Mouse (Mus musculus) kidney, embryonic 16.5 days (tissue): ENCODE data around the gene Gng12. TPM values are rescaled to one million over a fixed set of nuclear protein-coding genes. Genes with fewer than 3 reads are reported as not detected.
"Not testable (repeated sequence)": the region's sequence is repeated elsewhere in the genome, so short reads cannot be mapped to it uniquely, and the experiment has no call there.

Experiments used
- ATAC-seq: fragments of 200-750 bp; cut with Nextera tagmentation; 2 replicates; pipeline ENCODE4 v1.8.0; 2017; ENCODE audit warnings: moderate TSS enrichment; ENCODE audit not compliant: low FRiP score, low TSS enrichment
- H3K27ac ChIP-seq: fragments of 300-500 bp; sonication (generic); 2 replicates; pipeline ENCODE4 v1.5.1; 2014; ENCODE audit warnings: low read length
- H3K27me3 ChIP-seq: fragments of 300-500 bp; sonication (generic); 2 replicates; pipeline ENCODE4 v1.6.1; 2014; ENCODE audit warnings: low read length, control low read depth, mixed read lengths; ENCODE audit not compliant: insufficient read depth
- H3K36me3 ChIP-seq: fragments of 300-500 bp; sonication (generic); 2 replicates; pipeline ENCODE4 v1.6.1; 2014; ENCODE audit warnings: low read length, control low read depth, mixed read lengths; ENCODE audit not compliant: insufficient read depth
- H3K4me1 ChIP-seq: fragments of 300-500 bp; sonication (generic); 2 replicates; pipeline ENCODE4 v1.6.1; 2014; ENCODE audit warnings: low read length, control low read depth, mixed read lengths; ENCODE audit not compliant: insufficient read depth
- H3K4me2 ChIP-seq: fragments of 300-500 bp; sonication (generic); replicated peaks from 2 replicates; pipeline ENCODE4 v1.6.1; 2014; ENCODE audit warnings: low read depth, low read length
- H3K4me3 ChIP-seq: fragments of 300-500 bp; sonication (generic); 2 replicates; pipeline ENCODE4 v1.5.1; 2014; ENCODE audit warnings: mild to moderate bottlenecking, low read length
- H3K9ac ChIP-seq: fragments of 300-500 bp; sonication (generic); replicated peaks from 2 replicates; pipeline ENCODE4 v1.6.1; 2014; ENCODE audit warnings: low read length
- H3K9me3 ChIP-seq: fragments of 300-500 bp; sonication (generic); 2 replicates; pipeline ENCODE4 v1.6.1; 2016; ENCODE audit warnings: low read length, control low read depth
- WGBS: fragments of 180-500 bp; shearing (Covaris S2); extraction: QIAGEN DNeasy Blood & Tissue Kit; methylation state at CpG from one replicate; pipeline ENCODE4 v1.1.7; 2014; 5-methylcytosine and 5-hydroxymethylcytosine counted together
- polyA plus RNA-seq: library from polyadenylated mRNA; unstranded; fragments of >200 nt; fragmentation: Nextera tagmentation; extraction: Ambion mirVana; gene quantifications from 2 replicates; pipeline ENCODE4 v1.2.1, GENCODE M21; 2015

Gene Gng12
- polyA plus RNA-seq, 1 experiment from 2014 or later: 111 TPM

DNA sequence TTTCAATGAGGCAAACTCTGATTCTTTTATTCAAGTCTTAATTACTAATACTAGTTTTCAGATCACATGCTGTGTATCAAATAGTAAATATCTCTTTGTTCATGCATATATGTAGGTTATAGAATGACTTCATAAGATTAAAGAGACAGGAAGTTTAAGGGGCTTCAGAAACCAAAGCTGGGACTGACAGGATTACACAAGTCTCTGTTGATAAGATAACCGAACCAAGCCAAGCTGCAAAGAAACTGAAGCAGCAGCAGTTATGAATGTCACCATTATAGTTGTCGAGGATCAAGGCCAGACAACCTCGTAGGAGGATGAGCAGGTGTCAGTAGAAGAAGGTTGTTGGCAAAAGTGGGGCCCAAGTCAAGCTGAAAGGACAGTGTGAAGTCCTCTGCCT, 52.7 kb downstream of the Gng12 start:
- 0 out of 2 replicates have a peak, but pooled peaks cover 3% of the 10 kb centered on the region for H3K36me3 ChIP-seq
- 86% methylated on average over 3 of the region's 3 CpGs for WGBS

DNA sequence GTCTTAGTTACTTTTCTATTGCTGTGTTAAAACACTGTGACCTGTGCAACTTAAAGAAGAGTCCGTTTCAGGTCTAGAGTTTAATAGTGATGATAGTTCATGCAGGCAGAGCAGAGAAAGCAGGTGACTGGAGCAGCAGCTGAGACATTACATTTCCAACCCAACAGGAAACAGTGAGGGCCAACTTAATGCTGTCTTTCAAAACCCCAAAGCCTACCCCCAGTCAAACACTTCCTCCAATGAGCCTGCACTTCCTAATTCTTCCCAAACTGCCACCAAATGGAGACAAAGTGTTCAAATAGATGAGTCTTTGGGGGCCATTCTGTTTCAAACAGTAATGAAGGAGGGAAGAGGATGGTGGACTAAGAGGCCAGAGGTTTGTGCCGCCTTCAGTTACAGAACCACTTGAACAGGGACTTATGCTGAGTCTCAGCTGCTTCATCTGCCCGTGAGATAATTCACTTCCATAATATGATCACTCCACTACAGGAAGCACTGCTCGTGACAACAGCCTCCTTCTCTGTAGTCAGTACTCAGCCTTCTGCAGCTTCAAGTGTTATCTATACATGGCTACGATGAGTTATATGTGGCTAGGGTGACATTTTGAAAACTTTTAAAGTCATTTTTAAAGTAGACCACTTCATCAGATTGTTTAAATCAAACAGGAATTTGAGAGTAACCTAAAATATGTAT, 55.7 kb downstream of the Gng12 start:
- no peaks in the 10 kb centered on the region for H3K27me3 ChIP-seq
- no peak overlapping the region for H3K9ac ChIP-seq
- H3K4me1 ChIP-seq: no peaks in the 10 kb centered on the region
- no peak overlapping the region for H3K4me3 ChIP-seq
- H3K4me2 ChIP-seq: no peak overlapping the region
- no peaks in the 10 kb centered on the region for H3K9me3 ChIP-seq
- no peak overlapping the region for H3K27ac ChIP-seq
- no peak for ATAC-seq
- 87% methylated on average over 5 of the region's 5 CpGs for WGBS
- H3K36me3 ChIP-seq: 0 out of 2 replicates have a peak, but pooled peaks cover 3% of the 10 kb centered on the region

More for the DNA sequence above, 52.7 kb downstream of the Gng12 start:
- no peaks in the 10 kb centered on the region for H3K9me3 ChIP-seq
- H3K27ac ChIP-seq: no peak overlapping the region
- H3K9ac ChIP-seq: no peak overlapping the region
- H3K4me3 ChIP-seq: no peak overlapping the region
- no peak for ATAC-seq
- H3K4me1 ChIP-seq: peaks cover 12% of the 10 kb centered on the region; the same call in 1 of the 2 replicates
- no peaks in the 10 kb centered on the region for H3K27me3 ChIP-seq
- no peak overlapping the region for H3K4me2 ChIP-seq

DNA sequence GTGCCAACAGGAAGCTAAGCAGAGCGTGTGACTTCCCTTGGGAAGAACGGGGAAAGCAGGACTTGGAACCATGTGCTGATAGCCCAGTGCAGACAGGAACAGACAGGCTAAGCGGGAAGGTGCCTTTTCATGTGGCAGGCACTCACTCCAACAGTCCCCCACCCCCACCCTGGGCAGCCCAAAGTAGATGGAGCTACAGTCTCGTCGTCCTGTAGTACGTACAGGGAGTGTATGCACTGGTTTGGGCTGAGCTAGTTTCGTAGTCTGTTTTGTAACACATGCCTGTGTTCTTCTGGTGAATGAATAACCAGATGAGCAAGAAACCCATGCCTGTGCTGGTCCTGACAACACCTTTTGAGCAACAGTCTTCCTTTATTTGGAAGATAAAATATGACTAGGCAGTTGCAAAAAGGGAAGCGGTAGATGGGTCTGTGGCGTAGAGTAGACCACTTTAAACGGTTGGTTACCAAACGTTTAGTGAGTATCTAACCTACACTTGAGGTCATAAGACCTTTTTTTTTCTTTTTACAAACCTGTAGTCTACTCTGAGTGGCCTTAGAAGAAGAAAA, 57.8 kb downstream of the Gng12 start:
- no peaks in the 10 kb centered on the region for H3K9me3 ChIP-seq
- no peak overlapping the region for H3K9ac ChIP-seq
- H3K27ac ChIP-seq: peak overlapping the region; percentile 63; the same call in 1 of the 2 replicates
- WGBS: 64% methylated on average over 11 of the region's 11 CpGs
- no peaks in the 10 kb centered on the region for H3K27me3 ChIP-seq
- H3K4me1 ChIP-seq: no peaks in the 10 kb centered on the region
- no peak overlapping the region for H3K4me3 ChIP-seq
- 0 out of 2 replicates have a peak overlapping the region, but pooled peaks have one; percentile 13 for H3K4me2 ChIP-seq
- ATAC-seq: peak; percentile 94
- 0 out of 2 replicates have a peak, but pooled peaks cover 3% of the 10 kb centered on the region for H3K36me3 ChIP-seq

DNA sequence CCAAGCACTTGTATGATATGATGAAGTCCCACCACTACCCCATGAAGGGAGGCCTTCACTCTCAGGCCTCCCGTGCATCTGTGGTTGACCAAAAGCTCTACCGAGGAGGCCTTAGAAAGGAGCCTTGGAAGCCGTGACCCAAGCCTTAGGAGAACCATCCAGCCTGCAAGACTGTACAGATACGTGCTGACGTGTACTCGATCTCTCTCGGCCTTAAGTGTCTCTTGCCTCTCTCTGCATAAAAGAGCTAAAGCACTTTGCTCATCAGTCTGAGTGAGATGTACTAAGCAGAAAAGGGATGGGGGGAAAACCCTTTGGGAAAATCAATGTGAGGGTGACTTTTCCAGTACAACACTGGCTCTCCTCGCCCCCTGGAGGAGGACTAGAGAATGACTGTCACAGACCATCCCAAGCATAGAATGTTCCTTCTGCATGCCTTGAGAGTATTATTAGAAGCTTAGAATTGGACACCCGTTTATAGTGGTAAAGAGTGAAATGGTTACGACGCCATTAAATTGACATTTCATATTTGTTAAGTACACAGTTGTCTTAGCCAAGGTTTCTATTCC, 59.0 kb downstream of the Gng12 start:
- no peaks in the 10 kb centered on the region for H3K4me1 ChIP-seq
- 0 out of 2 replicates have a peak, but pooled peaks cover 3% of the 10 kb centered on the region for H3K36me3 ChIP-seq
- no peak overlapping the region; the same call in 1 of the 2 replicates for H3K27ac ChIP-seq
- no peak overlapping the region for H3K4me2 ChIP-seq
- no peaks in the 10 kb centered on the region for H3K9me3 ChIP-seq
- WGBS: 87% methylated on average over 11 of the region's 11 CpGs
- ATAC-seq: no peak
- no peak overlapping the region for H3K9ac ChIP-seq
- H3K27me3 ChIP-seq: no peaks in the 10 kb centered on the region
- H3K4me3 ChIP-seq: no peak overlapping the region

DNA sequence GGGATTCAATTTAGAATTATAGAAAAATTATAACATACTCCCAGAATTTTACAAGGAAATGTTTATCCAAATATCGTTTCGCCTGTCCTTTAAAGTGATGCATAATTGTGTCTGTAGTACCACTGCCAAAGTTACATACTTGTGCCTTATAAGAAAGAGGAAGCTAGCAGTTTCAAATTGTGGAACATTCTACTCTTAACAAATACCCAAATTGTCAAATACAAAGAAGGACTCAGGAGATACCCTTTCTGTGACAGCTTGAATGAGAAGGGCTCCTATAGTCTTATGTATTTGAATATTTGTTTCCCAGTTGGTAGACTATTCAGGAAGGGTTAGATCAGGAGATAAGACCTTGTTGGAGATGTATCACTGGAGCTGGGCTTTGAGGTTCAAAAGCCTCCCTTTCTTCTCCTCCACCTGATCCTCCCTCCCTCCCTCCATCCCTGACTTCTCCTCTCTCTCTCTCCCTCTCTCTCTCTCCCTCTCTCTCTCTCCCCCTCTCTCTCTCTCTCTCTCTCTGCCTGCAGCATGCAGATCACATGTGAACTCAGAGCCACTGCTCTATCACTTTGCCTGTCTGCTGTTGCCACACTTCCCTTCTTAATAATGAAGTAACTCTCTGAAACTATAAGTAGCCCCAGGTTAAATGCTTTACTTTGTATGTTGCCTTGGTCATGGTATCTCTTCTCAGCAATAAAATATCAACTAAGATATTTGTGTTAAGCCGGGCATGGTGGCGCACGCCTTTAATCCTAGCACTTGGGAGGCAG, 62.5 kb downstream of the Gng12 start:
- H3K4me3 ChIP-seq: no peak overlapping the region
- WGBS: 91% methylated on average over 5 of the region's 5 CpGs
- no peak overlapping the region for H3K4me2 ChIP-seq
- ATAC-seq: no peak
- H3K9ac ChIP-seq: no peak overlapping the region
- H3K9me3 ChIP-seq: no peaks in the 10 kb centered on the region
- H3K4me1 ChIP-seq: no peaks in the 10 kb centered on the region
- H3K36me3 ChIP-seq: no peaks in the 10 kb centered on the region
- H3K27me3 ChIP-seq: no peaks in the 10 kb centered on the region
- no peak overlapping the region for H3K27ac ChIP-seq

DNA sequence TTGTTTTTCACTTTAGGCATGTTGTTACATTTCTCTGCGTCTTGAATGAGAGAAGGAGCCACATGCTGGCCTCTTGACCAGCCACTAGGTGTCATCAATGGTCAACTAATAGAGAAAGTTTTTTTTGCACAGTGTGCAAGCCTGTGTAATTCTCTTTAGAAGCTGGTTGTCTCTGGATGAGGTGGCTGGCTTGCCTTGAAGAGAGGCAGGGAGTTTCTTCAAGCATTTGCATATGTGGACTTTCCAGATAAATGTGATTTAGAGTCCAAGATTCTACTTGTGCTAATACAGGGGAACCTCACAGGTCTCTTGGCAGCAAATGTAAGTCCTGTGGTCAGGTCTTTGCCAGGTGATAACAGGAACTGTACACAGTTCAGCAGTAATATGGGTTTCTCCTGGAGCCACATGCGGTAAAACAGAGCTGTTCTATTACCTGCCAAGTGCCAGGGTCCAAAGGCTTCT, 66.4 kb downstream of the Gng12 start:
- Histone ChIP-seq H3K4me1 (peaks cover 15% of the 10 kb centered on the region; the same call in 1 of the 2 replicates), H3K9ac (no peak overlapping the region), H3K4me3 (no peak overlapping the region), H3K36me3 (no peaks in the 10 kb centered on the region), H3K4me2 (no peak overlapping the region), H3K27me3 (no peaks in the 10 kb centered on the region), H3K27ac (no peak overlapping the region), H3K9me3 (no peaks in the 10 kb centered on the region)
- ATAC-seq: peak; percentile 77
- WGBS: 34% methylated on average over 2 of the region's 2 CpGs

DNA sequence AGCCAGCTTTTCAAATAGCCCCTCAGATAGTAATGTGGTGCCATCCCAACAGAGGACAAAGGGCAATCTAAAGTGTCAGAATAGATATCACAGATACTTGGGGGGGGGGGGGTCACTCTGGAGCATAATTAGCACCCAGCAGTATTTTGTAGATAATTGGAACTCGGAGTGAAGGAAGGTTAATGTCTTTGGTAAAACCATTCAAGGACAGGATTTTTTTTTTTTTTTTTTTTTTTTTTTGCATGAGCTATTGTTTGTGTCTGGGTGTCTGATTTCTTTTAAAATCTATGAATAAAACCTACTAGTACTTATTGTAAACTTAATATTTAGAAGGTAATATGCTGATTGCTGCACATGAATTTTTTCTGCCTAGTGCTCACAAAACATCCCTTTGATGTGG, 66.9 kb downstream of the Gng12 start:
- Histone ChIP-seq H3K9me3 (no peaks in the 10 kb centered on the region), H3K9ac (no peak overlapping the region), H3K27me3 (no peaks in the 10 kb centered on the region), H3K4me3 (no peak overlapping the region), H3K27ac (no peak overlapping the region), H3K4me2 (no peak overlapping the region), H3K36me3 (no peaks in the 10 kb centered on the region), H3K4me1 (peaks cover 20% of the 10 kb centered on the region)
- 100% methylated on average over 1 of the region's 1 CpGs for WGBS
- no peak for ATAC-seq

DNA sequence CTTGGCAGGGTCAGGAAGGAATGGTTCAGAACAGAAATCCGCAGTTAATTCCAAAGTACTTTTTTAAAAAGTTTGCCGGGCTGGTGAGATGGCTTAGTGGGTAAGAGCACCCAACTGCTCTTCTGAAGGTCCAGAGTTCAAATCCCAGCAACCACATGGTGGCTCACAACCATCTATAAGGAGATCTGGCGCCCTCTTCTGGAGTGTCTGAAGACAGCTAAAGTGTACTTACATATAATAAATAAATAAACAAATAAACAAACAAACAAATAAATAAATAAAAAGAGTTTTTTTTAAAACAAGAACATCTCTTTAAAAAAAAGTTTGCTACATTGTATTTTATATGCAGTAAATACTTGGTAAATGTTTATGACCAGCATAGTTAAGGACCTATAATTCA, 67.5 kb downstream of the Gng12 start:
- not testable (repeated sequence) for H3K27ac ChIP-seq, H3K27me3 ChIP-seq, H3K9ac ChIP-seq, H3K36me3 ChIP-seq, H3K4me3 ChIP-seq, H3K4me2 ChIP-seq, ATAC-seq, H3K9me3 ChIP-seq
- 86% methylated on average over 3 of the region's 3 CpGs for WGBS
- peaks cover 24% of the 10 kb centered on the region for H3K4me1 ChIP-seq

DNA sequence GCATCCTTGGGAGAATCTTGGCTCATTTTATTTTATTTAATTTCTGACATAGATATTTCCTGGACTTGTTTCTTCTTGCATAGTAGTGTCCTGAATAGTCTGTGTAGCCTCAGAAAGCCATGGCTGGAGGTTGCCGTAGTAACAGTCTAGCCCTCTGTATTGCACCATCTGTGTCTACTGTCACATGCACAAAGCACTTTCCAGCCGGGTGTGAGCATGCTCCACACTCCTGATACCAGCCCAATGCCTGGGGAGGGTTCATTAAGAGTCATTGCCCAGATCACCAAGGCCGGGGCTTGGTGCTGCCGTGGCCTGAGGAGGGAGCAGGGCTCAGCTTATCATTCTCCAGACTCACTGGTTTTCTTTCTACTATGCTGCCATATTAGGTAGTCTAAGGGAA, 68.0 kb downstream of the Gng12 start:
- Histone ChIP-seq H3K4me1 (peaks cover 24% of the 10 kb centered on the region), H3K4me2 (no peak overlapping the region), H3K27ac (no peak overlapping the region), H3K27me3 (no peaks in the 10 kb centered on the region), H3K9me3 (no peaks in the 10 kb centered on the region), H3K36me3 (no peaks in the 10 kb centered on the region), H3K4me3 (no peak overlapping the region), H3K9ac (no peak overlapping the region; the same call in 1 of the 2 replicates)
- no peak for ATAC-seq
- 70% methylated on average over 4 of the region's 4 CpGs for WGBS
